Mouse (Mus musculus) CD4-positive, CD25-positive, alpha-beta regulatory T cell, adult 2 months (primary cell): ENCODE measurements at regions not wholly inside any gene's neighbourhood (a gene's known extent, or its start where the extent isn't known, plus 50 kb on each side); places are given as distances from the start of the nearest gene placed in this dataset.
A peak's percentile ranks its signal among the peaks of the same experiment; 100 is the strongest.
"Not testable (repeated sequence)": the region's sequence is repeated elsewhere in the genome, so short reads cannot be mapped to it uniquely, and the experiment has no call there.

Source experiments
- DNase-seq: peaks from one replicate; pipeline ENCODE4 v3.0.0-alpha.2; 2012; ENCODE audit warnings: low read depth, low spot score

- DNase-seq, result not testable (repeated sequence)
Measured at GRCm38 (mm10) chr6:47745856-47746255, 67.4 kb downstream of the Pdia4 start.

GRCm38 (mm10) chr6:47743856-47744255 is 69.4 kb downstream of the Pdia4 start:
- DNase-seq, result not testable (repeated sequence)

GRCm38 (mm10) chr6:47740216-47740615 is 73.0 kb downstream of the Pdia4 start:
- peak; percentile 71 for DNase-seq

GRCm38 (mm10) chr6:47739696-47740095 is 73.5 kb downstream of the Pdia4 start:
- not testable (repeated sequence) for DNase-seq

- not testable (repeated sequence) for DNase-seq
Measured at GRCm38 (mm10) chr6:47737972-47738371, 75.3 kb downstream of the Pdia4 start.
